Comparison of ENCODE assay signal across 27 mouse cellular contexts in the genomic region with DNA sequence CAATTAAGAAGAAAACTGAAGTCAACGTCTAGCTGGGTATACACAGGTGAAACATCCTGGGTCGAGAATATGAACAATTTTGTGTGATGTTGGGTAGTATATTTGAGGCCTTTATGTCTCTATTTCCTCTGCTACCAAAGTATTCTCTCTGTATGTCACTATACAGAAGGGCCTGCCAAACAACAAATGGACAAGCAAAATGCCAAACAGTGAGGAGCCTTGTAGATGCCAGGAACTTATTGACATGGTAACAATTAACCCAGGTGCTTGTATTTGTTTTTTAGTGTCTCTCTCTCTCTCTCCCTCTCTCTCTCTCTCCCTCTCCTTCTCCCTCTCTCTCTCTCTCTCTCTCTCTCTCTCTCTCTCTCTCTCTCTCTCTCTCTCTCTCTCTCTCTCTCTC.
"Had no signal": no experiment of that assay in that cellular context is flagged by ENCODE, and none has a peak within 500 bp of the region (broad histone marks: within the 10 kb centered on the region; RNA-seq: fewer than 3 reads in every experiment).

No protein-coding gene starts in this region.

- H3K27ac ChIP-seq: heart, adult 2 months; heart, embryonic 13.5 days; heart, embryonic 15.5 days; hindbrain, embryonic 13.5 days; hindbrain, embryonic 15.5 days; hindbrain, postnatal 0 days; kidney, embryonic 15.5 days; kidney, postnatal 0 days; limb, embryonic 13.5 days; limb, embryonic 15.5 days; liver, embryonic 12.5 days; liver, embryonic 14.5 days had no signal

- H3K4me1 ChIP-seq: heart, embryonic 13.5 days; heart, embryonic 15.5 days; hindbrain, embryonic 13.5 days; hindbrain, embryonic 15.5 days; kidney, embryonic 15.5 days; limb, embryonic 13.5 days; limb, embryonic 15.5 days; liver, embryonic 12.5 days had no signal

- H3K4me2 ChIP-seq: heart, embryonic 11.5 days; heart, embryonic 13.5 days; heart, embryonic 15.5 days; hindbrain, embryonic 13.5 days; hindbrain, embryonic 15.5 days; kidney, embryonic 15.5 days; limb, embryonic 13.5 days; limb, embryonic 15.5 days; liver, embryonic 12.5 days had no signal

- H3K36me3 ChIP-seq: heart, embryonic 13.5 days; heart, embryonic 15.5 days; hindbrain, embryonic 13.5 days; hindbrain, embryonic 15.5 days; kidney, embryonic 15.5 days; limb, embryonic 13.5 days; limb, embryonic 15.5 days; liver, embryonic 12.5 days had no signal

- H3K27me3 ChIP-seq: heart, embryonic 13.5 days; heart, embryonic 15.5 days; hindbrain, embryonic 13.5 days; hindbrain, embryonic 15.5 days; kidney, embryonic 15.5 days; limb, embryonic 13.5 days; limb, embryonic 15.5 days; liver, embryonic 12.5 days had no signal

- H3K9me3 ChIP-seq: heart, embryonic 13.5 days; heart, embryonic 15.5 days; hindbrain, embryonic 13.5 days; hindbrain, embryonic 15.5 days; kidney, embryonic 15.5 days; limb, embryonic 13.5 days; limb, embryonic 15.5 days; liver, embryonic 12.5 days had no signal

- ATAC-seq: hindbrain, postnatal 0 days; intestine, embryonic 16.5 days; liver, embryonic 12.5 days had no signal

- H3K9ac ChIP-seq: heart, embryonic 13.5 days; heart, embryonic 15.5 days; hindbrain, embryonic 13.5 days; hindbrain, embryonic 15.5 days; kidney, embryonic 15.5 days; limb, embryonic 13.5 days; limb, embryonic 15.5 days; liver, embryonic 12.5 days; liver, embryonic 14.5 days had no signal

- H3K4me3 ChIP-seq: heart, adult 2 months; heart, embryonic 13.5 days; heart, embryonic 15.5 days; hindbrain, embryonic 13.5 days; hindbrain, embryonic 15.5 days; kidney, embryonic 15.5 days; limb, embryonic 13.5 days; limb, embryonic 15.5 days; liver, embryonic 12.5 days had no signal

- DNase-seq: gastrocnemius, postnatal 14 days; gastrocnemius, postnatal 36 days; heart, adult 11 months; heart, adult 2 months; heart, postnatal 14 days; heart, postnatal 36 days; kidney, adult 11 months; kidney, adult 2 months; kidney, adult 9 months; kidney, postnatal 14 days; kidney, postnatal 36 days; layer of hippocampus, adult 9-11 months; layer of hippocampus, postnatal 36 days; left cerebral cortex, postnatal 4 days had no signal
